Mouse (Mus musculus): ENCODE measurements at regions not wholly inside any gene's neighbourhood (a gene's known extent, or its start where the extent isn't known, plus 50 kb on each side); places are given as distances from the start of the nearest gene placed in this dataset.

DNA sequence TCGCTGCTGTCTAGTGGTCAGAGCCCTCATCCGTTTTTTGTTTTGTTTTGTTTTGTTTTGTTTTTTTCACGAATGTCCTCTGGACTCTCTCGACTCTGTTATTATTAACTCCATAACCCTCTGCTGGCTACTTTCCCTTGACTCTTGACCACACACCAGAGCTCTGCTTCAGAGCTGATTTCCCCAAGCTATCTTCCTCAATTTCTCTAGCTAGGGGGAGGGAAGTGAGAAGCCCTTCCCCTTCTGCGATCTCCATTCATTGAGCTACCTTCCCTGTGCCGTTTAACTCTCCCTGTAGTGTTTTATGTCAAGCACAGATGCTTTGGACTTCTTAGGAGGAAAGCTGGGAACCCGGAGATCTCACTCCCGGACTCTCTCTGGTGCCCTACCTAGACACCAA lies 247.6 kb downstream of the Hlx start:
- Histone ChIP-seq H3K4me2 (ENCODE audit: low read depth, low read length) (no peak overlapping the region), H3K9ac (ENCODE audit: low read depth, low read length) (no peak overlapping the region), H3K9me3 (replicated peaks; ENCODE audit: control insufficient read depth, low read length) (no peaks in the 10 kb centered on the region), H3K27me3 (ENCODE audit: control insufficient read depth, insufficient read depth, low read depth, low read length) (no peaks in the 10 kb centered on the region), H3K36me3 (ENCODE audit: control insufficient read depth, insufficient read depth) (no peaks in the 10 kb centered on the region), H3K27ac (ENCODE audit: low read length) (no peak overlapping the region), H3K4me3 (ENCODE audit: low read depth, low read length) (no peak overlapping the region), H3K4me1 (ENCODE audit: control insufficient read depth, low read depth, low read length) (no peaks in the 10 kb centered on the region; the same call in 1 of the 2 replicates)
- 36% methylated on average over 8 of the region's 8 CpGs for WGBS (ENCODE audit: insufficient replicate concordance)
- no peak for ATAC-seq (ENCODE audit: low read depth)

DNA sequence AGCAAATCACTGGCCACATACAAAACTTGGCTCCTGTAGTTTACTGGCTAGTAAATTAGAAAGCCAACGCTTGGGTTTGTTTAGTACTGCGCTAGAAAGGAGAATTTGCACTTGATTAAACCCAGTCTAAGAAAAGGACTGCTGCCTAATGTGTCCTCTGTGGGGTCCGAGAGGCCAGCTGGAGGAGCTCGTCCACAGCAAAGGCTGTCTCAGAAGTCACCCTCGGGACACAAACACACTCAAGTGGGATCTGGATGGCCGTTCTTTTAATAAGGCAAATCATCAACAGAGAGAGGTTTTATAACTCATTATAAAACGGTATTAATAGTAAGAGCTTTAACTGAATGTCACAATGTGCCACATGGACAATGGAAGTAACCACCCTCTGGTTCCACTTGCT lies 249.0 kb downstream of the Hlx start:
- 62% methylated on average over 7 of the region's 7 CpGs for WGBS (ENCODE audit: insufficient replicate concordance)
- no peaks in the 10 kb centered on the region for H3K9me3 ChIP-seq (replicated peaks; ENCODE audit: control insufficient read depth, low read length)
- no peaks in the 10 kb centered on the region for H3K36me3 ChIP-seq (ENCODE audit: control insufficient read depth, insufficient read depth)
- H3K9ac ChIP-seq (ENCODE audit: low read depth, low read length): no peak overlapping the region
- no peak for ATAC-seq (ENCODE audit: low read depth)
- no peak overlapping the region for H3K4me2 ChIP-seq (ENCODE audit: low read depth, low read length)
- H3K27me3 ChIP-seq (ENCODE audit: control insufficient read depth, insufficient read depth, low read depth, low read length): no peaks in the 10 kb centered on the region
- H3K4me3 ChIP-seq (ENCODE audit: low read depth, low read length): no peak overlapping the region
- H3K4me1 ChIP-seq (ENCODE audit: control insufficient read depth, low read depth, low read length): no peaks in the 10 kb centered on the region; the same call in 1 of the 2 replicates
- no peak overlapping the region for H3K27ac ChIP-seq (ENCODE audit: low read length)

DNA sequence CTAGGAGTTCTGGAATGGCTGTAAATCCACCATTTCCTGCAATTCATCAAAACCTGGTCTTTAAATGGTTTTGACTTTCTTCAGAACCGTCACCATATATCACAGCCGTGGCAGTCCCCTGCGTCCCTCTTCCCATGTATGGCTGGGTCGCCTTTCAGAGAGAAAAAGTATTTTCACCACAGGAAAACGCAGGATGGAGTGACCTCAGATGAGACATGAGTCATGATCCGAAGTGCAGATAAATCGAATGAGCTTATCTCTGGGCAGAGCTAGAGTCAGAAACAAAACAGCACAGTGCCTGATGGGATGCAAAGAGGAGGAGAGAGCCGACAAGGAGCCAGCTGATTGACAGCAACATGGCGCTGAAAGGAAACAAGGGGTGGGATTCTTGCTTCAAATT lies 250.4 kb downstream of the Hlx start:
- H3K4me2 ChIP-seq (ENCODE audit: low read depth, low read length): no peak overlapping the region
- 24% methylated on average over 9 of the region's 9 CpGs for WGBS (ENCODE audit: insufficient replicate concordance)
- no peaks in the 10 kb centered on the region for H3K36me3 ChIP-seq (ENCODE audit: control insufficient read depth, insufficient read depth)
- H3K9me3 ChIP-seq (replicated peaks; ENCODE audit: control insufficient read depth, low read length): no peaks in the 10 kb centered on the region
- no peak for ATAC-seq (ENCODE audit: low read depth)
- H3K27me3 ChIP-seq (ENCODE audit: control insufficient read depth, insufficient read depth, low read depth, low read length): no peaks in the 10 kb centered on the region
- H3K27ac ChIP-seq (ENCODE audit: low read length): no peak overlapping the region
- H3K9ac ChIP-seq (ENCODE audit: low read depth, low read length): no peak overlapping the region
- no peaks in the 10 kb centered on the region; the same call in 1 of the 2 replicates for H3K4me1 ChIP-seq (ENCODE audit: control insufficient read depth, low read depth, low read length)
- no peak overlapping the region for H3K4me3 ChIP-seq (ENCODE audit: low read depth, low read length)

DNA sequence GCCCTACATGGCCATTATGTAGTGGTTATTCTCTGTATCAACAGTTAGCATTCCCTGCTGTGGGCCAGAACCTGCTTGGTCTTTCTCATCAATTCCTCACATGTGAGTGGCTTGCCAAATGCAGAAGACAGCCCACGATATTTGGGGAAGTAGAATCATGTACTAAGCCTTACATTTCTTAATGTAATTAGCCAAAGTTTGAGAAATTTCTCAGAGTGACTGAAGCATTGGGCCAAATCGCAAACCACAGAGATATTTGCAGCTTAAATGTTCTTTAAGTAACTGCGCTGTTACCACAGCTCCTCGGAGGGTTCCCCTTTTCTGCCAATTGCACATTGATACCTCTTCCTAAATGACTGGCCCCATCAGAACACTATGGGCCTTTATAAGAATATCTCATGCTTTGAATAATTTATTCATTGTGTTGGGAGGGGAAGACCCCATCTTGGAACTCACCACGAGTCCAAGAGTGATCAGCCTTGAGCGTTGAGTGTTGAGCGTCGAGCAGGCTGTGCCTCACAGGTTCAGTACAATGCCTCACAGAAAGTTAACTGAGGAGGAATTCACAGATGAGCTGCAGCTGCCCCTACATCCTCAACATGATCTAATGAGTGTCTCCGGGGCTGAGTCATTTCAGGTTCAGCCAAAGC lies 251.7 kb downstream of the Hlx start:
- Histone ChIP-seq H3K27ac (ENCODE audit: low read length) (no peak overlapping the region), H3K4me1 (ENCODE audit: control insufficient read depth, low read depth, low read length) (no peaks in the 10 kb centered on the region; the same call in 1 of the 2 replicates), H3K9me3 (replicated peaks; ENCODE audit: control insufficient read depth, low read length) (no peaks in the 10 kb centered on the region), H3K4me2 (ENCODE audit: low read depth, low read length) (no peak overlapping the region), H3K27me3 (ENCODE audit: control insufficient read depth, insufficient read depth, low read depth, low read length) (no peaks in the 10 kb centered on the region), H3K4me3 (ENCODE audit: low read depth, low read length) (no peak overlapping the region), H3K36me3 (ENCODE audit: control insufficient read depth, insufficient read depth) (no peaks in the 10 kb centered on the region), H3K9ac (ENCODE audit: low read depth, low read length) (no peak overlapping the region)
- WGBS (ENCODE audit: insufficient replicate concordance): 49% methylated on average over 9 of the region's 9 CpGs
- ATAC-seq (ENCODE audit: low read depth): no peak

DNA sequence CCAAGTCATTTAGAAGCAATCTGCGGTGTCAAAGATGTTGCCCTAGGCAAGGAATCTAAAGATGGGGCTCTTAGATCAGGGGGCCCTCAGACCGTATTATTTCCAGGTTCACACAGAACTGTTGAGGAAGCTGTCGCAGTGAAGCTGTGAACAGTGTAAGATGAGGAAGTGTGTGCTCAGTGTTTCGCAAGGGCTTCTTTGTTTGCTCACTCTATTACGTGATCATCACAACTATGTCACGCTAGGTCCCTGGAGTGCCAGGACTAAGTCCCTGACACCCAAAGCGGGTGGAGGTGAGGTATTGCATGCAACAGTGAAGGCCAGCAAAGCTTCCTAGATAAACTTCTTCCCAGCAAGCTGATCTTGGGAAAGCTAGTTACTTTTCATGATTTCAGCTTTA lies 254.4 kb downstream of the Hlx start:
- no peaks in the 10 kb centered on the region for H3K9me3 ChIP-seq (replicated peaks; ENCODE audit: control insufficient read depth, low read length)
- no peaks in the 10 kb centered on the region for H3K27me3 ChIP-seq (ENCODE audit: control insufficient read depth, insufficient read depth, low read depth, low read length)
- H3K27ac ChIP-seq (ENCODE audit: low read length): no peak overlapping the region
- H3K9ac ChIP-seq (ENCODE audit: low read depth, low read length): no peak overlapping the region
- 19% methylated on average over 7 of the region's 7 CpGs for WGBS (ENCODE audit: insufficient replicate concordance)
- no peak overlapping the region for H3K4me3 ChIP-seq (ENCODE audit: low read depth, low read length)
- no peaks in the 10 kb centered on the region for H3K36me3 ChIP-seq (ENCODE audit: control insufficient read depth, insufficient read depth)
- ATAC-seq (ENCODE audit: low read depth): peak; percentile 78
- H3K4me1 ChIP-seq (ENCODE audit: control insufficient read depth, low read depth, low read length): no peaks in the 10 kb centered on the region; the same call in 1 of the 2 replicates
- H3K4me2 ChIP-seq (ENCODE audit: low read depth, low read length): no peak overlapping the region

DNA sequence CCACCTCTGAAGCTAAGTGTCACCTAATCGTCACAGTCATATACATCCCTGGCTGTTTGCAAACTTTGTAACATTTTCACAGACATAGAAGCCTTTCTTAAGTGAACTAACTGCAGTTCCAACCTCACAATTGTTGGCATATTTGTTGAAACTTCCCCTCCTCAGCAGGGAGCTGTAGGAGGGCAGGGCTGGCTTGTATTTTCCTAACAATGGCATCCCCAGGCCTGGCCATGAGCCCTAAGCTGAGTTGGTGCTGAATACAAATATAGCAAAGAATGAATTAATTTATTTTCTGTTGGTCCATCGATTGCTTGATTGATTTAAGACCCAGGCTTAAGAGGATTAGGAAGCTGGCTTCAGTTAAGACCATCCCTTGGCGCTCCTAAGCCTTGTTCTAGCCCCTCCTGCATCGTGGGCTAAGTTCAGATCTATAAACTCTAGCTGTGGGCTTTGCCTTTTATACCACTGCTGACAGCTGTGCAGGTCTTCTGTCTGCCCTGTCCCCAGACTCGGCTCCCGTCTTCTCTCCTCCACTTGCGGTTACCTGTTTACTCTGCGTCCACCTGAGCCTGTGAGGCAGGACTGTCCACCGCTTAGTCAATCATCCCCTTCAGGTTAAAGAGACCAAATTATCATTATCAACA lies 269.8 kb downstream of the Hlx start:
- Histone ChIP-seq H3K27me3 (ENCODE audit: control insufficient read depth, insufficient read depth, low read depth, low read length) (no peaks in the 10 kb centered on the region), H3K36me3 (ENCODE audit: control insufficient read depth, insufficient read depth) (no peaks in the 10 kb centered on the region), H3K27ac (ENCODE audit: low read length) (no peak overlapping the region), H3K9ac (ENCODE audit: low read depth, low read length) (no peak overlapping the region), H3K4me3 (ENCODE audit: low read depth, low read length) (no peak overlapping the region), H3K4me1 (ENCODE audit: control insufficient read depth, low read depth, low read length) (no peaks in the 10 kb centered on the region), H3K4me2 (ENCODE audit: low read depth, low read length) (no peak overlapping the region), H3K9me3 (replicated peaks; ENCODE audit: control insufficient read depth, low read length) (no peaks in the 10 kb centered on the region)
- ATAC-seq (ENCODE audit: low read depth): no peak
- WGBS (ENCODE audit: insufficient replicate concordance): 53% methylated on average over 9 of the region's 9 CpGs

DNA sequence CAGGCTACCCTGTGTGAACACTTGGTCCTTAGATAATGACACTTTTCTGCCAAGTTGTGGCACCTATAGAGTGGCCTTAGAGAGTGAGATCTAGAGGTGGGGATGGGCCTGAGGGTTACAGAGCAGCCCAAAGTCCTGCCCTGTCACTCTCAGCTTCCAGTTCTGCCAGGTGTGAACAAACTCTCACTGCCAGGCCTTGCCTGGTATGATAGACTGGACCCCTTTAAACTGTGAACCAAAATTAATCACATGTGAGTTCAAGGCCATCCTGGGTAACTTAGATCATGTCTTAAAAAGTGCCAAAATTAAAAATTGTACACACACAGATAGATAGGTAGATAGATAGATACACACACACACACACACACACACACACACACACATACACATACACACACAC lies 271.0 kb downstream of the Hlx start:
- ATAC-seq (ENCODE audit: low read depth): no peak
- no peak overlapping the region for H3K27ac ChIP-seq (ENCODE audit: low read length)
- no peak overlapping the region for H3K4me3 ChIP-seq (ENCODE audit: low read depth, low read length)

DNA sequence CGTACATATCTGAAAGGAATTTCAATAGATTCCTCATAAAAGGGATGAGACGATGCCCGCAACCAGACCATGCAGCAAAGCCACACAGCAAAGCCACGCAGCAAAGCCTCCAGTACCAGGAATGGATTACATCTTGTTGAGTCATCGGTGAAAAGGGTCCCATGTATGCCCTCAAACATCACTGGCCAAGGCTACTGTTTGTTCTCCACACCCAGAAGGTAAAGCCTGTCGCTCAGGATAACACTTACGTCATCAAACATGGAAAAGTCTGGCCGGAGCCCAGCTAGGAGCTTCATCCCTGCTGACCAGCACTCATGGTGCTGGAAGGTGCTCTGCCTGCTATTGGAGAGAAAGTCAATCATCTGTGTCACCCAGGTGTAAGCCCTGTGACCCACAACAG lies 275.7 kb downstream of the Hlx start:
- Histone ChIP-seq H3K36me3 (ENCODE audit: control insufficient read depth, insufficient read depth) (no peaks in the 10 kb centered on the region), H3K4me2 (ENCODE audit: low read depth, low read length) (no peak overlapping the region), H3K27ac (ENCODE audit: low read length) (no peak overlapping the region), H3K9ac (ENCODE audit: low read depth, low read length) (no peak overlapping the region), H3K4me3 (ENCODE audit: low read depth, low read length) (no peak overlapping the region), H3K4me1 (ENCODE audit: control insufficient read depth, low read depth, low read length) (no peaks in the 10 kb centered on the region), H3K27me3 (ENCODE audit: control insufficient read depth, insufficient read depth, low read depth, low read length) (no peaks in the 10 kb centered on the region), H3K9me3 (replicated peaks; ENCODE audit: control insufficient read depth, low read length) (no peaks in the 10 kb centered on the region)
- no peak for ATAC-seq (ENCODE audit: low read depth)
- WGBS (ENCODE audit: insufficient replicate concordance): 72% methylated on average over 8 of the region's 8 CpGs

More for the DNA sequence above, 271.0 kb downstream of the Hlx start:
- Histone ChIP-seq H3K9me3 (replicated peaks; ENCODE audit: control insufficient read depth, low read length) (no peaks in the 10 kb centered on the region), H3K4me1 (ENCODE audit: control insufficient read depth, low read depth, low read length) (no peaks in the 10 kb centered on the region), H3K27me3 (ENCODE audit: control insufficient read depth, insufficient read depth, low read depth, low read length) (no peaks in the 10 kb centered on the region), H3K4me2 (ENCODE audit: low read depth, low read length) (no peak overlapping the region), H3K9ac (ENCODE audit: low read depth, low read length) (no peak overlapping the region), H3K36me3 (ENCODE audit: control insufficient read depth, insufficient read depth) (no peaks in the 10 kb centered on the region)

DNA sequence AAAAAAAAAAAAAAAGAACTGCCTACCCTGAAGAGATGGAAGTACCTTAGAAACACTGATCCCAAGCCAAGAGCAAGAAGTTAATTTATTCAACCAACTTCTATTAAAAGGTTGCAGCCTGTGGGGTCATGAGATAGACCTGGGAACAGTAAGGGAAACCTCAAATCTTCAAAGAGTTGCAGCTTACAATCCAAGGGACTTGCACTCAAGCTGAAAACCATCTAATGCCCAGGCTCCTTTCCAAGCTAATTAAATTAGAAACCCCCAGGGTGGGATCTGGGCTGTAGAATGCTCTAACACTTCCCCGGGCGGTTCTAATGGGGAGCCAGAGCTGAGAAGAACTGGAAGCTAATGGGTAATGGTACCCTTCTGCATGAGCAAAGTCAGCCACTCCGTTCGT lies 278.0 kb downstream of the Hlx start:
- ATAC-seq (ENCODE audit: low read depth): no peak
- Histone ChIP-seq H3K4me1 (ENCODE audit: control insufficient read depth, low read depth, low read length) (no peaks in the 10 kb centered on the region), H3K4me3 (ENCODE audit: low read depth, low read length) (no peak overlapping the region), H3K4me2 (ENCODE audit: low read depth, low read length) (no peak overlapping the region), H3K27me3 (ENCODE audit: control insufficient read depth, insufficient read depth, low read depth, low read length) (no peaks in the 10 kb centered on the region), H3K9ac (ENCODE audit: low read depth, low read length) (no peak overlapping the region), H3K9me3 (replicated peaks; ENCODE audit: control insufficient read depth, low read length) (no peaks in the 10 kb centered on the region), H3K36me3 (ENCODE audit: control insufficient read depth, insufficient read depth) (no peaks in the 10 kb centered on the region), H3K27ac (ENCODE audit: low read length) (no peak overlapping the region)
- WGBS (ENCODE audit: insufficient replicate concordance): 71% methylated on average over 4 of the region's 4 CpGs
